Mouse (Mus musculus) retina, postnatal 1 day (tissue): ENCODE data around the gene Soga1.

Experiments
- DNase-seq: peaks from one replicate; pipeline ENCODE4 v3.0.0-alpha.2; 2012

Soga1 gene

GRCm38 (mm10) chr2:157078793-157079700, at the start of gene Soga1:
Gene Soga1, minus strand, starts transcription at chr2:157079254.
- peak; percentile 93 for DNase-seq

GRCm38 (mm10) chr2:157128072-157128471, 49.0 kb upstream of the Soga1 start:
- no peak for DNase-seq

- no peak for DNase-seq
Measured at GRCm38 (mm10) chr2:157127370-157127769, 48.3 kb upstream of the Soga1 start.

GRCm38 (mm10) chr2:157125246-157125645, 46.2 kb upstream of the Soga1 start:
- no peak for DNase-seq

- DNase-seq, result no peak
Measured at GRCm38 (mm10) chr2:157121766-157122165, 42.7 kb upstream of the Soga1 start.

- no peak for DNase-seq
Measured at GRCm38 (mm10) chr2:157119075-157119474, 40.0 kb upstream of the Soga1 start.

GRCm38 (mm10) chr2:157118556-157118955, 39.5 kb upstream of the Soga1 start:
- no peak for DNase-seq

- DNase-seq, result peak; percentile 65
Measured at GRCm38 (mm10) chr2:157116964-157117363, 37.9 kb upstream of the Soga1 start.

GRCm38 (mm10) chr2:157108236-157108635, 29.2 kb upstream of the Soga1 start:
- DNase-seq, result no peak

- no peak for DNase-seq
Measured at GRCm38 (mm10) chr2:157104454-157104853, 25.4 kb upstream of the Soga1 start.

GRCm38 (mm10) chr2:157102256-157102655, 23.2 kb upstream of the Soga1 start:
- no peak for DNase-seq

GRCm38 (mm10) chr2:157101650-157102049, 22.6 kb upstream of the Soga1 start:
- no peak for DNase-seq

GRCm38 (mm10) chr2:157100319-157100605, 21.2 kb upstream of the Soga1 start:
- DNase-seq, result peak; percentile 48

GRCm38 (mm10) chr2:157099532-157100318, 20.7 kb upstream of the Soga1 start:
- no peak for DNase-seq

GRCm38 (mm10) chr2:157095005-157095755, 16.1 kb upstream of the Soga1 start:
- peak; percentile 82 for DNase-seq

GRCm38 (mm10) chr2:157092024-157092423, 13.0 kb upstream of the Soga1 start:
- DNase-seq, result no peak

- no peak for DNase-seq
Measured at GRCm38 (mm10) chr2:157087536-157088317, 8.7 kb upstream of the Soga1 start.

- no peak for DNase-seq
Measured at GRCm38 (mm10) chr2:157086796-157087195, 7.7 kb upstream of the Soga1 start, which contains the start of gene Tldc2. Gene Tldc2, plus strand, starts transcription at chr2:157087055.

GRCm38 (mm10) chr2:157084831-157085585, 6.0 kb upstream of the Soga1 start:
- DNase-seq, result no peak

- DNase-seq, result peak; percentile 71
Measured at GRCm38 (mm10) chr2:157081960-157082359, 2.9 kb upstream of the Soga1 start.

- DNase-seq, result no peak
Measured at GRCm38 (mm10) chr2:157081331-157081730, 2.3 kb upstream of the Soga1 start.
